Mouse (Mus musculus) heart, embryonic 11.5 days (tissue): ENCODE results near the gene Mapre1. TPM values are rescaled to one million over a fixed set of nuclear protein-coding genes. Genes with fewer than 3 reads are reported as not detected.
"Not testable (repeated sequence)": the region's sequence is repeated elsewhere in the genome, so short reads cannot be mapped to it uniquely, and the experiment has no call there.

Experiments used
- ATAC-seq: fragments of 200-750 bp; cut with Nextera tagmentation; replicated peaks from 2 replicates; pipeline ENCODE4 v1.8.0; 2017; ENCODE audit warnings: moderate library complexity; ENCODE audit not compliant: insufficient number of reproducible peaks, low FRiP score, low TSS enrichment
- H3K27ac ChIP-seq: fragments of 300-500 bp; sonication (generic); 2 replicates; pipeline ENCODE4 v1.5.1; 2014; ENCODE audit warnings: mild to moderate bottlenecking, low read depth, low read length
- H3K27me3 ChIP-seq: fragments of 300-500 bp; sonication (generic); 2 replicates; pipeline ENCODE4 v1.6.1; 2014; ENCODE audit warnings: mild to moderate bottlenecking, low read length, mixed read lengths; ENCODE audit not compliant: control insufficient read depth, insufficient read depth
- H3K36me3 ChIP-seq: fragments of 300-500 bp; sonication (generic); 2 replicates; pipeline ENCODE4 v1.6.1; 2014; ENCODE audit warnings: mild to moderate bottlenecking, low read length, moderate library complexity, mixed read lengths; ENCODE audit not compliant: control insufficient read depth, insufficient read depth
- H3K4me1 ChIP-seq: fragments of 300-500 bp; sonication (generic); 2 replicates; pipeline ENCODE4 v1.6.1; 2014; ENCODE audit warnings: low read length; ENCODE audit not compliant: control insufficient read depth, insufficient read depth
- H3K4me2 ChIP-seq: fragments of 300-500 bp; sonication (generic); 2 replicates; pipeline ENCODE4 v1.6.1; 2014; ENCODE audit warnings: mild to moderate bottlenecking, moderate library complexity
- H3K4me3 ChIP-seq: fragments of 300-500 bp; sonication (generic); 2 replicates; pipeline ENCODE4 v1.5.1; 2014; ENCODE audit warnings: low read depth, low read length
- H3K9ac ChIP-seq: fragments of 300-500 bp; sonication (generic); 2 replicates; pipeline ENCODE4 v1.6.1; 2014; ENCODE audit warnings: mild to moderate bottlenecking, low read depth, low read length, moderate library complexity
- H3K9me3 ChIP-seq: fragments of 300-500 bp; sonication (generic); replicated peaks from 2 replicates; pipeline ENCODE4 v1.6.1; 2016; ENCODE audit warnings: low read length; ENCODE audit not compliant: control insufficient read depth
- WGBS: fragments of 180-500 bp; shearing (Covaris S2); extraction: QIAGEN DNeasy Blood & Tissue Kit; methylation state at CpG from one replicate; pipeline ENCODE4 v1.1.7; 2014; ENCODE audit not compliant: insufficient replicate concordance; 5-methylcytosine and 5-hydroxymethylcytosine counted together
- polyA plus RNA-seq: library from polyadenylated mRNA; unstranded; fragments of >200 nt; fragmentation: Nextera tagmentation; extraction: Ambion mirVana; gene quantifications from 2 replicates; pipeline ENCODE4 v1.2.1, GENCODE M21; 2014

The Mapre1 gene
- 271 and 300 TPM in 2 replicates for polyA plus RNA-seq

GRCm38 (mm10) chr2:153740500-153741436, at the start of gene Mapre1:
Gene Mapre1, plus strand, starts transcription at chr2:153741274.
- H3K36me3 ChIP-seq = no peaks in the 10 kb centered on the region
- H3K9me3 ChIP-seq = no peaks in the 10 kb centered on the region
- H3K9ac ChIP-seq = peak within 1 kb of the TSS; percentile 97
- H3K27ac ChIP-seq = peak within 1 kb of the TSS; percentile 89
- peaks cover 31% of the 10 kb centered on the region for H3K4me1 ChIP-seq
- 9% methylated on average over 58 of the region's 58 CpGs for WGBS
- peak within 1 kb of the TSS; percentile 87 for H3K4me3 ChIP-seq
- H3K4me2 ChIP-seq = peak within 1 kb of the TSS; percentile 89
- peak; percentile 96 for ATAC-seq
- H3K27me3 ChIP-seq = no peaks in the 10 kb centered on the region

GRCm38 (mm10) chr2:153693413-153693812, 47.7 kb upstream of the Mapre1 start:
- not testable (repeated sequence) for H3K4me1 ChIP-seq, H3K27me3 ChIP-seq, ATAC-seq, H3K9ac ChIP-seq, H3K27ac ChIP-seq, H3K9me3 ChIP-seq, H3K36me3 ChIP-seq, H3K4me3 ChIP-seq, H3K4me2 ChIP-seq
- 69% methylated on average over 5 of the region's 7 CpGs for WGBS

- Histone ChIP-seq H3K4me2 (no peak overlapping the region), H3K9ac (no peak overlapping the region), H3K4me3 (no peak overlapping the region), H3K9me3 (no peaks in the 10 kb centered on the region), H3K4me1 (no peaks in the 10 kb centered on the region), H3K36me3 (no peaks in the 10 kb centered on the region), H3K27me3 (no peaks in the 10 kb centered on the region), H3K27ac (no peak overlapping the region)
- no peak for ATAC-seq
- 61% methylated on average over 19 of the region's 19 CpGs for WGBS
These were observed 46.5 kb upstream of the Mapre1 start for GRCm38 (mm10) chr2:153694462-153695085.

- no peak within 1 kb of the TSS for H3K4me2 ChIP-seq
- H3K9me3 ChIP-seq = no peaks in the 10 kb centered on the region
- no peak within 1 kb of the TSS for H3K9ac ChIP-seq
- no peak within 1 kb of the TSS for H3K27ac ChIP-seq
- ATAC-seq = no peak
- H3K4me3 ChIP-seq = no peak within 1 kb of the TSS
- H3K27me3 ChIP-seq = no peaks in the 10 kb centered on the region
- H3K36me3 ChIP-seq = no peaks in the 10 kb centered on the region
- H3K4me1 ChIP-seq = no peaks in the 10 kb centered on the region
These were observed 44.7 kb upstream of the Mapre1 start, which contains the start of gene Dnmt3c for GRCm38 (mm10) chr2:153696352-153696751. Gene Dnmt3c, plus strand, starts transcription at chr2:153696652.

GRCm38 (mm10) chr2:153703389-153703788, 37.7 kb upstream of the Mapre1 start:
- Histone ChIP-seq H3K27ac (no peak overlapping the region), H3K4me3 (no peak overlapping the region), H3K9ac (no peak overlapping the region), H3K36me3 (no peaks in the 10 kb centered on the region), H3K4me2 (no peak overlapping the region), H3K9me3 (no peaks in the 10 kb centered on the region), H3K27me3 (0 out of 2 replicates have a peak, but pooled peaks cover 3% of the 10 kb centered on the region), H3K4me1 (no peaks in the 10 kb centered on the region)
- WGBS = 55% methylated on average over 6 of the region's 6 CpGs
- ATAC-seq = no peak

- Histone ChIP-seq H3K4me3 (no peak overlapping the region), H3K4me1 (peaks cover 17% of the 10 kb centered on the region), H3K27me3 (0 out of 2 replicates have a peak, but pooled peaks cover 3% of the 10 kb centered on the region), H3K4me2 (no peak overlapping the region), H3K9me3 (no peaks in the 10 kb centered on the region), H3K9ac (no peak overlapping the region), H3K27ac (no peak overlapping the region), H3K36me3 (no peaks in the 10 kb centered on the region)
- 35% methylated on average over 8 of the region's 8 CpGs for WGBS
- ATAC-seq = no peak; the same call in 1 of the 2 replicates
These were observed 30.3 kb upstream of the Mapre1 start for GRCm38 (mm10) chr2:153710701-153711330.

- Histone ChIP-seq H3K4me2 (no peak overlapping the region), H3K4me1 (peaks cover 17% of the 10 kb centered on the region), H3K27ac (peak overlapping the region; percentile 54), H3K9ac (no peak overlapping the region; the same call in 1 of the 2 replicates), H3K27me3 (no peaks in the 10 kb centered on the region), H3K4me3 (no peak overlapping the region), H3K36me3 (no peaks in the 10 kb centered on the region), H3K9me3 (no peaks in the 10 kb centered on the region)
- ATAC-seq = no peak
- WGBS = 36% methylated on average over 3 of the region's 3 CpGs
These were observed 28.4 kb upstream of the Mapre1 start for GRCm38 (mm10) chr2:153712646-153713091.

GRCm38 (mm10) chr2:153713227-153713626, 27.8 kb upstream of the Mapre1 start:
- Histone ChIP-seq H3K4me3 (no peak overlapping the region), H3K4me1 (peaks cover 17% of the 10 kb centered on the region), H3K27ac (peak overlapping the region; percentile 54), H3K4me2 (no peak overlapping the region), H3K9ac (no peak overlapping the region), H3K9me3 (no peaks in the 10 kb centered on the region), H3K36me3 (no peaks in the 10 kb centered on the region), H3K27me3 (no peaks in the 10 kb centered on the region)
- ATAC-seq = peak; percentile 61
- WGBS = 37% methylated on average over 4 of the region's 4 CpGs
